Mouse (Mus musculus): ENCODE results near the gene Cdk5rap3. TPM values are rescaled to one million over a fixed set of nuclear protein-coding genes. Genes with fewer than 3 reads are reported as not detected.

Cdk5rap3 gene
- polyA plus RNA-seq, 1 experiment from 2014 or later = 52.5 TPM

- H3K4me1 ChIP-seq (ENCODE audit: control insufficient read depth, insufficient read depth, low read length) = no peaks in the 10 kb centered on the region
- ATAC-seq (replicated peaks; ENCODE audit: insufficient number of reproducible peaks, low FRiP score, low TSS enrichment) = no peak
- H3K4me2 ChIP-seq = no peak overlapping the region
- H3K27me3 ChIP-seq (ENCODE audit: control insufficient read depth, insufficient read depth, low read length) = peaks cover 26% of the 10 kb centered on the region
- H3K9me3 ChIP-seq (replicated peaks; ENCODE audit: control insufficient read depth, low read length) = no peaks in the 10 kb centered on the region
- 9% methylated on average over 5 of the region's 5 CpGs for WGBS (ENCODE audit: insufficient replicate concordance)
- no peak overlapping the region for H3K9ac ChIP-seq (ENCODE audit: low read depth, low read length)
- H3K4me3 ChIP-seq (ENCODE audit: low read depth, low read length) = no peak overlapping the region
- H3K36me3 ChIP-seq (ENCODE audit: control insufficient read depth, insufficient read depth, low read length) = no peaks in the 10 kb centered on the region
- no peak overlapping the region for H3K27ac ChIP-seq (ENCODE audit: low read depth, low read length)
Measured at GRCm38 (mm10) chr11:96928691-96929090, 12.4 kb upstream of the Cdk5rap3 start.

- 64% methylated on average over 2 of the region's 2 CpGs for WGBS (ENCODE audit: insufficient replicate concordance)
- no peak within 1 kb of the TSS for H3K9ac ChIP-seq (ENCODE audit: low read depth, low read length)
- no peaks in the 10 kb centered on the region for H3K9me3 ChIP-seq (replicated peaks; ENCODE audit: control insufficient read depth, low read length)
- H3K27ac ChIP-seq (ENCODE audit: low read depth, low read length) = no peak within 1 kb of the TSS
- no peaks in the 10 kb centered on the region for H3K4me1 ChIP-seq (ENCODE audit: control insufficient read depth, insufficient read depth, low read length)
- no peak within 1 kb of the TSS for H3K4me2 ChIP-seq
- H3K36me3 ChIP-seq (ENCODE audit: control insufficient read depth, insufficient read depth, low read length) = no peaks in the 10 kb centered on the region
- H3K4me3 ChIP-seq (ENCODE audit: low read depth, low read length) = no peak within 1 kb of the TSS
- peaks cover 26% of the 10 kb centered on the region for H3K27me3 ChIP-seq (ENCODE audit: control insufficient read depth, insufficient read depth, low read length)
- no peak for ATAC-seq (replicated peaks; ENCODE audit: insufficient number of reproducible peaks, low FRiP score, low TSS enrichment)
Measured at GRCm38 (mm10) chr11:96928088-96928487, 11.8 kb upstream of the Cdk5rap3 start, which contains the start of gene Prr15l. Prr15l (plus strand) TSS chr11:96928104.

GRCm38 (mm10) chr11:96926587-96926986 is 10.3 kb upstream of the Cdk5rap3 start:
- 66% methylated on average over 5 of the region's 5 CpGs for WGBS (ENCODE audit: insufficient replicate concordance)
- Histone ChIP-seq H3K27me3 (ENCODE audit: control insufficient read depth, insufficient read depth, low read length) (peaks cover 26% of the 10 kb centered on the region), H3K9me3 (replicated peaks; ENCODE audit: control insufficient read depth, low read length) (no peaks in the 10 kb centered on the region), H3K4me1 (ENCODE audit: control insufficient read depth, insufficient read depth, low read length) (no peaks in the 10 kb centered on the region), H3K36me3 (ENCODE audit: control insufficient read depth, insufficient read depth, low read length) (no peaks in the 10 kb centered on the region), H3K4me2 (no peak overlapping the region), H3K4me3 (ENCODE audit: low read depth, low read length) (no peak overlapping the region), H3K27ac (ENCODE audit: low read depth, low read length) (no peak overlapping the region), H3K9ac (ENCODE audit: low read depth, low read length) (no peak overlapping the region)
- ATAC-seq (replicated peaks; ENCODE audit: insufficient number of reproducible peaks, low FRiP score, low TSS enrichment) = no peak

- peaks cover 26% of the 10 kb centered on the region for H3K27me3 ChIP-seq (ENCODE audit: control insufficient read depth, insufficient read depth, low read length)
- H3K4me2 ChIP-seq = no peak overlapping the region
- H3K9ac ChIP-seq (ENCODE audit: low read depth, low read length) = no peak overlapping the region
- no peaks in the 10 kb centered on the region for H3K36me3 ChIP-seq (ENCODE audit: control insufficient read depth, insufficient read depth, low read length)
- H3K27ac ChIP-seq (ENCODE audit: low read depth, low read length) = peak overlapping the region; percentile 30; the same call in 1 of the 2 replicates
- ATAC-seq (replicated peaks; ENCODE audit: insufficient number of reproducible peaks, low FRiP score, low TSS enrichment) = no peak
- no peak overlapping the region for H3K4me3 ChIP-seq (ENCODE audit: low read depth, low read length)
- WGBS (ENCODE audit: insufficient replicate concordance) = 85% methylated on average over 12 of the region's 12 CpGs
- H3K4me1 ChIP-seq (ENCODE audit: control insufficient read depth, insufficient read depth, low read length) = no peaks in the 10 kb centered on the region
- H3K9me3 ChIP-seq (replicated peaks; ENCODE audit: control insufficient read depth, low read length) = no peaks in the 10 kb centered on the region
Measured at GRCm38 (mm10) chr11:96925469-96926148, 9.3 kb upstream of the Cdk5rap3 start.

- ATAC-seq (replicated peaks; ENCODE audit: insufficient number of reproducible peaks, low FRiP score, low TSS enrichment) = no peak
- no peak overlapping the region for H3K4me2 ChIP-seq
- 73% methylated on average over 11 of the region's 11 CpGs for whole genome bisulfite sequencing (ENCODE audit: insufficient replicate concordance)
Measured at GRCm38 (mm10) chr11:96924861-96925260, 8.6 kb upstream of the Cdk5rap3 start.

GRCm38 (mm10) chr11:96919003-96919402 is 2.7 kb upstream of the Cdk5rap3 start:
- H3K4me2 ChIP-seq = no peak overlapping the region
- peaks cover 3% of the 10 kb centered on the region; the same call in 1 of the 2 replicates for H3K4me1 ChIP-seq (ENCODE audit: control insufficient read depth, insufficient read depth, low read length)
- no peak for ATAC-seq (replicated peaks; ENCODE audit: insufficient number of reproducible peaks, low FRiP score, low TSS enrichment)
- no peaks in the 10 kb centered on the region for H3K27me3 ChIP-seq (ENCODE audit: control insufficient read depth, insufficient read depth, low read length)
- no peak overlapping the region for H3K9ac ChIP-seq (ENCODE audit: low read depth, low read length)
- H3K36me3 ChIP-seq (ENCODE audit: control insufficient read depth, insufficient read depth, low read length) = no peaks in the 10 kb centered on the region
- no peak overlapping the region for H3K4me3 ChIP-seq (ENCODE audit: low read depth, low read length)
- H3K27ac ChIP-seq (ENCODE audit: low read depth, low read length) = no peak overlapping the region
- WGBS (ENCODE audit: insufficient replicate concordance) = 36% methylated on average over 6 of the region's 6 CpGs
- H3K9me3 ChIP-seq (replicated peaks; ENCODE audit: control insufficient read depth, low read length) = no peaks in the 10 kb centered on the region

More at GRCm38 (mm10) chr11:96924861-96925260, 8.6 kb upstream of the Cdk5rap3 start:
- no peaks in the 10 kb centered on the region for H3K4me1 ChIP-seq (ENCODE audit: control insufficient read depth, insufficient read depth, low read length)
- no peaks in the 10 kb centered on the region for H3K9me3 ChIP-seq (replicated peaks; ENCODE audit: control insufficient read depth, low read length)
- no peaks in the 10 kb centered on the region for H3K36me3 ChIP-seq (ENCODE audit: control insufficient read depth, insufficient read depth, low read length)
- H3K9ac ChIP-seq (ENCODE audit: low read depth, low read length) = no peak overlapping the region
- H3K27me3 ChIP-seq (ENCODE audit: control insufficient read depth, insufficient read depth, low read length) = peaks cover 23% of the 10 kb centered on the region
- H3K27ac ChIP-seq (ENCODE audit: low read depth, low read length) = no peak overlapping the region
- no peak overlapping the region for H3K4me3 ChIP-seq (ENCODE audit: low read depth, low read length)

GRCm38 (mm10) chr11:96917415-96917814 is 1.1 kb upstream of the Cdk5rap3 start:
- Histone ChIP-seq H3K4me2 (peak overlapping the region; percentile 62), H3K9ac (ENCODE audit: low read depth, low read length) (no peak overlapping the region)
- ATAC-seq (replicated peaks; ENCODE audit: insufficient number of reproducible peaks, low FRiP score, low TSS enrichment) = peak; percentile 60

GRCm38 (mm10) chr11:96916885-96917396 is 645 bp upstream of the Cdk5rap3 start:
- no peaks in the 10 kb centered on the region for H3K27me3 ChIP-seq (ENCODE audit: control insufficient read depth, insufficient read depth, low read length)
- no peaks in the 10 kb centered on the region for H3K9me3 ChIP-seq (replicated peaks; ENCODE audit: control insufficient read depth, low read length)
- WGBS (ENCODE audit: insufficient replicate concordance) = 28% methylated on average over 13 of the region's 13 CpGs
- H3K27ac ChIP-seq (ENCODE audit: low read depth, low read length) = peak overlapping the region; percentile 36; the same call in 1 of the 2 replicates
- peak overlapping the region; percentile 31 for H3K4me3 ChIP-seq (ENCODE audit: low read depth, low read length)
- no peaks in the 10 kb centered on the region for H3K36me3 ChIP-seq (ENCODE audit: control insufficient read depth, insufficient read depth, low read length)
- peak overlapping the region; percentile 56 for H3K9ac ChIP-seq (ENCODE audit: low read depth, low read length)
- ATAC-seq (replicated peaks; ENCODE audit: insufficient number of reproducible peaks, low FRiP score, low TSS enrichment) = no peak
- H3K4me2 ChIP-seq = peak overlapping the region; percentile 62
- H3K4me1 ChIP-seq (ENCODE audit: control insufficient read depth, insufficient read depth, low read length) = peaks cover 3% of the 10 kb centered on the region; the same call in 1 of the 2 replicates

More at GRCm38 (mm10) chr11:96917415-96917814, 1.1 kb upstream of the Cdk5rap3 start:
- peaks cover 3% of the 10 kb centered on the region; the same call in 1 of the 2 replicates for H3K4me1 ChIP-seq (ENCODE audit: control insufficient read depth, insufficient read depth, low read length)
- H3K27ac ChIP-seq (ENCODE audit: low read depth, low read length) = peak overlapping the region; percentile 36; the same call in 1 of the 2 replicates
- H3K4me3 ChIP-seq (ENCODE audit: low read depth, low read length) = no peak overlapping the region
- 67% methylated on average over 6 of the region's 6 CpGs for WGBS (ENCODE audit: insufficient replicate concordance)
- no peaks in the 10 kb centered on the region for H3K9me3 ChIP-seq (replicated peaks; ENCODE audit: control insufficient read depth, low read length)
- H3K36me3 ChIP-seq (ENCODE audit: control insufficient read depth, insufficient read depth, low read length) = no peaks in the 10 kb centered on the region
- no peaks in the 10 kb centered on the region for H3K27me3 ChIP-seq (ENCODE audit: control insufficient read depth, insufficient read depth, low read length)

Measured in heart, embryonic 11.5 days (tissue).